Mouse (Mus musculus) left cerebral cortex, adult 11 months (tissue): Measurements from ENCODE around the gene Olfr643.
"Not testable (repeated sequence)": the region's sequence is repeated elsewhere in the genome, so short reads cannot be mapped to it uniquely, and the experiment has no call there.

ENCODE experiments used
- DNase-seq: peaks from one replicate; pipeline ENCODE4 v3.0.0; 2022; ENCODE audit warnings: low spot score

Olfr643 gene

DNA sequence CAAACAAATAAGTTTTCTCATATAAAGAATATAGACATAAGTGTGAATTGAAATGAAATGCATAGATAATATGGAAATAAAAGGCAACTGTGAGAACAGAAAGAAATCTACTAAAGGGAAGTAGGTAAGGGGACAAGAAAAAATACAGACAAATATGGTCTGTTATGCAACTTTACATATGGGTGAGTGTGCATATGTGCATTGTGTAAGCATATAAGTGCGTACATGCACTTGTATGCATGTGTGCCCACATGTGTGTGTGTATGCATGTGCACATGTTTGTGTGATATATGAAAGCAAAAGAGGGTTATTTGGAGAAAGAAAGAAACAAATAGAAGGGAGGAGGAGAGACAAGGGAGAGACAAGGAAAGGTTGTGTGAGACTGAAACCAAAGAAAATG lies 118.3 kb downstream of the Olfr643 start:
- no peak for DNase-seq

DNA sequence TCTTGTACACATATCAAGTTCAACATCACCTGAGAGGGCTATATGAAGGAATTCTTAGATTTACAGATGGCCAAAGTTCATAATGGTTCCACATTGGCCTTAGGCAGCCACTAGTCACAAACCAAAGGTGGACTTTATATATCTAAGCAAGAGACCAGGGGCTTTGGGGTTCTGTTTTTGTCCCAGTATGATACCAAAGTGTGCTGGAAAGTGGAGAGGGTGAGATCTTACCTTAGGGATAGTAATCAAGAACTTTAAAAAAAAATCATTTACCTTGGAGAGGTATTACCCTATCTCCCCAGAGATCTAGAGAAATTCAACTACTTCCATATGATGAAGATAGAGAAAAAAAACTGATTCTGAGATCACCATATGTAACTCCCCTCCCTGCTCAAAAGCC lies 120.0 kb downstream of the Olfr643 start, which contains the start of gene Olfr639:
Gene Olfr639 (minus strand): TSS at position 101 of the 400 bp plus-strand sequence.
- no peak for DNase-seq

GRCm38 (mm10) chr7:103999124-103999523 lies 138.1 kb downstream of the Olfr643 start:
- no peak for DNase-seq

DNA sequence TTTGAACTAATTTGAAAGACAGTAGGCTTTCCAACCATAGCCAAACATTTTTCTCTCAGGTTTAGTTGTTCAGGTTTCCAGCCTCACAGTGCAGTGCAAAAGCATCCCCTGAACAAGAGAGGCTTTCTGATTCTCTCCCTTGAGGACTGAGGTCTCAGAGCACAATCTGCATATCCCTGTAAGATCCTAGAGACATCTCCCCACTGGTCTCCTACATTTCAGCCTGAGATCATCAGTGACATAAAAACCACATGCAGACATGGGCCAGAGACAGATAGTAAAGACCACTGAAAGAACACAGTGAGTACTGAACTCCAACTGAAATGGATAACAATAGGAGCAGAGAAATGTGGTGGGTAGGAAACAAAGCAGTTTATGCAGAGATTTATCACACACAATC lies 138.8 kb downstream of the Olfr643 start, which contains the start of gene Olfr638:
Gene Olfr638 (plus strand): TSS at position 301 of the 400 bp plus-strand sequence.
- no peak for DNase-seq

DNA sequence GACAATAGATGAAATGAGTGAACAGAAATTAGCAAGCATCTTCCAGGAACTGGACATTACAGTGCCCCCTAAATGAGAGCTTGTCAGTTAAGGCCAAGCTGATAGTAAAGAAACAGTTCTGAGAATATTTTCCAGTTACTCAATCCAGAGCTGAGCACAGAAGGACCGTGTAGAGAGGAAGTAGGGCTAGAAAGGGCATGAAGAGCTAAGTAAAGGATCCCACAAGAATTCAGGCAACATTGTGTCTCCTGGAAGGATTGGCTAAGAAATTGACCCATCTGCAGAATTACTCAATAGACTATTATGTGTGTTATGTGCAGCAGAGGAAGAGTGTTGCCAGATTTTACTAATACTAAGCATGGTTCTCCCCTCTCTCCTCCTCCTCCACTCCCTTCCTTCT lies 165.4 kb downstream of the Olfr643 start:
- DNase-seq, result no peak

GRCm38 (mm10) chr7:103970852-103971251 lies 166.4 kb downstream of the Olfr643 start, which contains the start of gene Olfr635:
Olfr635 (plus strand) TSS chr7:103971152.
- no peak for DNase-seq

GRCm38 (mm10) chr7:103966873-103967272 lies 170.3 kb downstream of the Olfr643 start:
- DNase-seq, result not testable (repeated sequence)
